Mouse (Mus musculus): ENCODE measurements around the gene Pmp22. TPM values are rescaled to one million over a fixed set of nuclear protein-coding genes. Genes with fewer than 3 reads are reported as not detected.

The Pmp22 gene
- total RNA-seq, 2 experiments from 2014 or later: 24.6 to 28.9 TPM

- no peak for DNase-seq (ENCODE audit: low spot score in 2 of 2)
- intact Hi-C loops (cut with DNase I): no loop called here
Measured at GRCm38 (mm10) chr11:63124316-63124715, 4.5 kb upstream of the Pmp22 start.

- DNase-seq (ENCODE audit: low spot score in 2 of 2): no peak
- intact Hi-C loops (cut with DNase I): no loop called here
Measured at GRCm38 (mm10) chr11:63125832-63126456, 2.8 kb upstream of the Pmp22 start.

GRCm38 (mm10) chr11:63126976-63127375, 1.8 kb upstream of the Pmp22 start:
- no peak for DNase-seq (ENCODE audit: low spot score in 2 of 2)
- intact Hi-C loops (cut with DNase I): no loop called here

GRCm38 (mm10) chr11:63127513-63127912, 1.3 kb upstream of the Pmp22 start:
- intact Hi-C loops (cut with DNase I): no loop called here
- DNase-seq (ENCODE audit: low spot score in 2 of 2): no peak

GRCm38 (mm10) chr11:63129375-63129774, 593 bp downstream of the Pmp22 start:
- no peak for DNase-seq (ENCODE audit: low spot score in 2 of 2)
- intact Hi-C loops (cut with DNase I): no loop called here

GRCm38 (mm10) chr11:63129840-63130239, 1.1 kb downstream of the Pmp22 start:
- intact Hi-C loops (cut with DNase I): loop anchor here (10.0 kb wide), 1 partner anchor 375 kb away; the partner anchor contains the start of gene Gm10428

GRCm38 (mm10) chr11:63130497-63130896, 1.7 kb downstream of the Pmp22 start:
- intact Hi-C loops (cut with DNase I): loop anchor here (10.0 kb wide), 1 partner anchor 376 kb away; the partner anchor contains the start of gene Gm10428
- DNase-seq (ENCODE audit: low spot score in 2 of 2): peak in 1 of 2 experiments; percentile 46

More at GRCm38 (mm10) chr11:63129840-63130239, 1.1 kb downstream of the Pmp22 start:
- DNase-seq (ENCODE audit: low spot score in 2 of 2): no peak

- no peak for DNase-seq (ENCODE audit: low spot score in 2 of 2)
- intact Hi-C loops (cut with DNase I): loop anchor here (10.0 kb wide), 1 partner anchor 376 kb away; the partner anchor contains the start of gene Gm10428
Measured at GRCm38 (mm10) chr11:63131001-63131692, 2.4 kb downstream of the Pmp22 start.

- no peak for DNase-seq (ENCODE audit: low spot score in 2 of 2)
- intact Hi-C loops (cut with DNase I): loop anchor here (10.0 kb wide), 1 partner anchor 377 kb away; the partner anchor contains the start of gene Gm10428
Measured at GRCm38 (mm10) chr11:63131693-63132040, 2.9 kb downstream of the Pmp22 start.

- DNase-seq (ENCODE audit: low spot score in 2 of 2): no peak
- intact Hi-C loops (cut with DNase I): loop anchor here (10.0 kb wide), 1 partner anchor 377 kb away; the partner anchor contains the start of gene Gm10428
Measured at GRCm38 (mm10) chr11:63132151-63132500, 3.3 kb downstream of the Pmp22 start.

GRCm38 (mm10) chr11:63132501-63133435, 4.0 kb downstream of the Pmp22 start:
- peak; percentile 63 to 66 for DNase-seq (ENCODE audit: low spot score in 2 of 2)
- intact Hi-C loops (cut with DNase I): loop anchor here (10.0 kb wide), 1 partner anchor 378 kb away; the partner anchor contains the start of gene Gm10428

GRCm38 (mm10) chr11:63134021-63134420, 5.2 kb downstream of the Pmp22 start:
- DNase-seq (ENCODE audit: low spot score in 2 of 2): no peak
- intact Hi-C loops (cut with DNase I): loop anchor here (10.0 kb wide), 1 partner anchor 379 kb away; the partner anchor contains the start of gene Gm10428

- intact Hi-C loops (cut with DNase I): loop anchor here (1.0 to 10.0 kb wide), 3 partner anchors 214 to 380 kb away; partner anchors contain the start of gene Gm10428
- peak; percentile 30 to 42 for DNase-seq (ENCODE audit: low spot score in 2 of 2)
Measured at GRCm38 (mm10) chr11:63134742-63135482, 6.1 kb downstream of the Pmp22 start.

GRCm38 (mm10) chr11:63135622-63136021, 6.8 kb downstream of the Pmp22 start:
- DNase-seq (ENCODE audit: low spot score in 2 of 2): peak; percentile 94
- intact Hi-C loops (cut with DNase I): loop anchor here (1.0 to 10.0 kb wide), 3 partner anchors 214 to 381 kb away; partner anchors contain the start of gene Gm10428

GRCm38 (mm10) chr11:63136205-63136604, 7.4 kb downstream of the Pmp22 start:
- DNase-seq (ENCODE audit: low spot score in 2 of 2): peak; percentile 24 to 42
- intact Hi-C loops (cut with DNase I): loop anchor here (5.0 to 10.0 kb wide), 2 partner anchors 234 to 381 kb away; partner anchors contain the start of gene Gm10428

- intact Hi-C loops (cut with DNase I): loop anchor here (5.0 to 10.0 kb wide), 2 partner anchors 235 to 382 kb away; partner anchors contain the start of gene Gm10428
- no peak for DNase-seq (ENCODE audit: low spot score in 2 of 2)
Measured at GRCm38 (mm10) chr11:63136836-63137416, 8.1 kb downstream of the Pmp22 start.

GRCm38 (mm10) chr11:63138739-63139138, 10.0 kb downstream of the Pmp22 start:
- intact Hi-C loops (cut with DNase I): loop anchor here (5.0 to 10.0 kb wide), 2 partner anchors 236 to 384 kb away; partner anchors contain the start of gene Gm10428
- no peak for DNase-seq (ENCODE audit: low spot score in 2 of 2)

- DNase-seq (ENCODE audit: low spot score in 2 of 2): no peak
- intact Hi-C loops (cut with DNase I): no loop called here
Measured at GRCm38 (mm10) chr11:63142311-63142710, 13.5 kb downstream of the Pmp22 start.
